Mouse (Mus musculus): ENCODE data around the gene Ttc9c. TPM values are rescaled to one million over a fixed set of nuclear protein-coding genes. Genes with fewer than 3 reads are reported as not detected.

Gene Ttc9c
- total and polyA plus RNA-seq, 3 experiments: 4.7 to 74.7 (median 61.6) TPM

GRCm38 (mm10) chr19:8772996-8773395 is 46.1 kb downstream of the Ttc9c start:
- peak; percentile 43 for DNase-seq (ENCODE audit: low spot score)
- no peak for TF ChIP-seq POLR2AphosphoS5 (IDR thresholded peaks at IDR 0.05; ENCODE audit: insufficient replicate concordance, low read depth, low read length)
- TF ChIP-seq GATA1 (IDR thresholded peaks at IDR 0.05; ENCODE audit: borderline replicate concordance, low read length): no peak
- peak; percentile 66; the same call in 1 of the 2 replicates for TF ChIP-seq TAL1 (conservative IDR thresholded peaks at IDR 0.05; ENCODE audit: low read depth, low read length)
- Histone ChIP-seq H3K36me3 (replicated peaks) (peaks cover 70% of the 10 kb centered on the region), H3K9me3 (replicated peaks) (no peaks in the 10 kb centered on the region), H3K27me3 (ENCODE audit: insufficient read depth, low read length) (no peaks in the 10 kb centered on the region), H3K4me1 (ENCODE audit: insufficient read depth, low read depth, low read length) (peaks cover 51% of the 10 kb centered on the region), H3K4me3 (ENCODE audit: low read depth, low read length) (peak overlapping the region; percentile 85; the same call in 1 of the 2 replicates)
- peak; percentile 48; the same call in 1 of the 2 replicates for ATAC-seq (ENCODE audit: extremely low read depth, insufficient number of reproducible peaks, low FRiP score, poor library complexity, severe bottlenecking)

DNA sequence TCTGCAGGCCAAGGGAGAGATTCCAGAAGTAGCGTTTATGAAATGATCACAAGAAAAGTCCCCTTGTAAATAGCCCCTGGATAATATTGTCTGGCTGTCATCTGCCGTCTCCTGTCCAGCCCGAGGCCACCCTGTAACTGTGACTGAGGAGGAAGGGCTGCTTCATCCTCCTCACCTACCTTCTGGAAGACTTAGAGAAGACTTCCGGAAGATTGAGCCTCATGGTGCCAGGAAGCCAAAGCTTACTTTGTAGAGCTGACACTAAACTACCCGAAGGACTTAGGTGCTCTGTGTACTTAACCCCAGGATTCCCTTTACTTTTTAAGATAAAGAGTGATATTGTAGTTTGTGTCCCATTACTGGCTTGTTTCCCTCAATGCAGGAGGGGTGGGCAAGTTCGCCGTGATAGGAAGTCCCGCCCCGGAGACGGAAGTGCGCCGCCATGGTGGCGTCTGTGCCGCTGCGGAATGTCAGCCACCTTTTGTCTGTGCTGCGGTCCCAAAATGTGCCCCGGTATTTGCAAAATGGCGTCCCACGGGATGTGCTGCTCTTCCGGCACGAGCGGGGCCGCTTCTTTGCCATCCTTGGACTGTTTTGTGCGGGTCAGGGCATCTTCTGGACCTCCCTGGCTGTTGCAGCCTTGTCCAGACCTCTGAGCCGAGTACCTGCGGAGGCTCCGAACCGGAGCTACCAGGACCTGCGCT is 48.4 kb downstream of the Ttc9c start, which contains the start of gene Tmem223:
TSS of gene Tmem223 (plus strand) at position 430 of the 704 bp plus-strand sequence.
- peak within 1 kb of the TSS; percentile 10; the same call in 1 of the 2 replicates for H3K4me3 ChIP-seq (ENCODE audit: low read depth, low read length)
- DNase-seq (ENCODE audit: low spot score) (no peak), ATAC-seq (ENCODE audit: extremely low read depth, insufficient number of reproducible peaks, low FRiP score, poor library complexity, severe bottlenecking) (no peak)
- no peaks in the 10 kb centered on the region for H3K27me3 ChIP-seq (ENCODE audit: insufficient read depth, low read length)
- TF ChIP-seq CTCF (IDR thresholded peaks at IDR 0.05; ENCODE audit: low read depth, low read length): no peak
- TF ChIP-seq GATA2 (IDR thresholded peaks at IDR 0.05; ENCODE audit: borderline replicate concordance, low read depth, low read length): no peak
- TF ChIP-seq POLR2AphosphoS5 (IDR thresholded peaks at IDR 0.05; ENCODE audit: insufficient replicate concordance, low read depth, low read length): no peak
- TF ChIP-seq GATA1 (IDR thresholded peaks at IDR 0.05; ENCODE audit: borderline replicate concordance, low read length): no peak
- TF ChIP-seq TAL1 (conservative IDR thresholded peaks at IDR 0.05; ENCODE audit: low read depth, low read length): no peak
- peaks cover 2% of the 10 kb centered on the region for H3K9me3 ChIP-seq (replicated peaks)
- peaks cover 39% of the 10 kb centered on the region for H3K4me1 ChIP-seq (ENCODE audit: insufficient read depth, low read depth, low read length)
- H3K36me3 ChIP-seq (replicated peaks): peaks cover 81% of the 10 kb centered on the region

- peaks cover 97% of the 10 kb centered on the region for H3K36me3 ChIP-seq (replicated peaks)
- ATAC-seq (ENCODE audit: extremely low read depth, insufficient number of reproducible peaks, low FRiP score, poor library complexity, severe bottlenecking) (no peak), DNase-seq (ENCODE audit: low spot score) (no peak)
- H3K4me3 ChIP-seq (ENCODE audit: low read depth, low read length): peak overlapping the region; percentile 27; the same call in 1 of the 2 replicates
- H3K4me1 ChIP-seq (ENCODE audit: insufficient read depth, low read depth, low read length): peaks cover 12% of the 10 kb centered on the region
- H3K9me3 ChIP-seq (replicated peaks): peaks cover 16% of the 10 kb centered on the region
- no peak for TF ChIP-seq GATA1 (IDR thresholded peaks at IDR 0.05; ENCODE audit: borderline replicate concordance, low read length)
- TF ChIP-seq POLR2AphosphoS5 (IDR thresholded peaks at IDR 0.05; ENCODE audit: insufficient replicate concordance, low read depth, low read length): no peak
- H3K27me3 ChIP-seq (ENCODE audit: insufficient read depth, low read length): no peaks in the 10 kb centered on the region
Observed at GRCm38 (mm10) chr19:8765562-8765961, 53.6 kb downstream of the Ttc9c start.

DNA sequence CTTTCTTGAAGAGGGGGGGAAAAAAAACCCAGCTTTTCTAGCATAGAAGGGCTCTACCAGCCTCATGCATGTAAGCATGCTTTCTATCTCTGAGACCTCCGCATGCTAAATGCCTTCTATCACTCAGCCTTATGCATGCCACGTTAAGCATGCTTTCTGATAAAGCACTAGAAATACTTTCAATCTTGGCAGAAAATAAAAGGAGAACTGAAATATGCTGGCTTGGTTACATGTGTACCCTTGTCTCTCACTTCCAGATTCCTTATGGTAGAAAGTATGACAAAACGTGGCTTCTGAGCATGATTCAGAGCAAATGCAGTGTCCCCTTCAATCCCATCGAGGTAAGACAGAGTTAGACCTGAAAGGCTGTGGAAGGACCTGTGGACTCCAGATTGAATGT is 55.9 kb downstream of the Ttc9c start:
- H3K9me3 ChIP-seq (replicated peaks): peaks cover 16% of the 10 kb centered on the region
- H3K27me3 ChIP-seq (ENCODE audit: insufficient read depth, low read length): no peaks in the 10 kb centered on the region
- no peak for DNase-seq (ENCODE audit: low spot score)
- TF ChIP-seq GATA2 (IDR thresholded peaks at IDR 0.05; ENCODE audit: borderline replicate concordance, low read depth, low read length): no peak
- TF ChIP-seq GATA1 (IDR thresholded peaks at IDR 0.05; ENCODE audit: borderline replicate concordance, low read length): no peak
- TF ChIP-seq POLR2AphosphoS5 (IDR thresholded peaks at IDR 0.05; ENCODE audit: insufficient replicate concordance, low read depth, low read length): no peak
- no peak for TF ChIP-seq CTCF (IDR thresholded peaks at IDR 0.05; ENCODE audit: low read depth, low read length)
- TF ChIP-seq TAL1 (conservative IDR thresholded peaks at IDR 0.05; ENCODE audit: low read depth, low read length): no peak
- no peak for ATAC-seq (ENCODE audit: extremely low read depth, insufficient number of reproducible peaks, low FRiP score, poor library complexity, severe bottlenecking)
- no peak overlapping the region for H3K4me3 ChIP-seq (ENCODE audit: low read depth, low read length)
- H3K36me3 ChIP-seq (replicated peaks): peaks cover 77% of the 10 kb centered on the region
- peaks cover 24% of the 10 kb centered on the region for H3K4me1 ChIP-seq (ENCODE audit: insufficient read depth, low read depth, low read length)

GRCm38 (mm10) chr19:8760757-8761156 is 58.4 kb downstream of the Ttc9c start:
- DNase-seq (ENCODE audit: low spot score) (no peak), ATAC-seq (ENCODE audit: extremely low read depth, insufficient number of reproducible peaks, low FRiP score, poor library complexity, severe bottlenecking) (no peak)
- H3K9me3 ChIP-seq (replicated peaks): peaks cover 15% of the 10 kb centered on the region
- TF ChIP-seq GATA1 (IDR thresholded peaks at IDR 0.05; ENCODE audit: borderline replicate concordance, low read length): no peak
- no peak for TF ChIP-seq TAL1 (conservative IDR thresholded peaks at IDR 0.05; ENCODE audit: low read depth, low read length)
- no peak for TF ChIP-seq GATA2 (IDR thresholded peaks at IDR 0.05; ENCODE audit: borderline replicate concordance, low read depth, low read length)
- no peak for TF ChIP-seq POLR2AphosphoS5 (IDR thresholded peaks at IDR 0.05; ENCODE audit: insufficient replicate concordance, low read depth, low read length)
- no peak for TF ChIP-seq CTCF (IDR thresholded peaks at IDR 0.05; ENCODE audit: low read depth, low read length)
- H3K27me3 ChIP-seq (ENCODE audit: insufficient read depth, low read length): no peaks in the 10 kb centered on the region
- H3K36me3 ChIP-seq (replicated peaks): peaks cover 52% of the 10 kb centered on the region
- no peak overlapping the region for H3K4me3 ChIP-seq (ENCODE audit: low read depth, low read length)
- peaks cover 32% of the 10 kb centered on the region for H3K4me1 ChIP-seq (ENCODE audit: insufficient read depth, low read depth, low read length)

Other genes with a start within 250 kb of the Ttc9c start
Only the 20 nearest of the 33 such genes appear.
- 2.5 and 5.3 TPM in 2 replicates for gene 1700092M07Rik, start 78.6 kb downstream of the Ttc9c start, total RNA-seq (2014; fragmentation: Nextera tagmentation)
- 3.3 and 4.5 TPM in 2 replicates for gene 1700092M07Rik, start 78.6 kb downstream of the Ttc9c start, total RNA-seq (2017)
- gene 1700092M07Rik, start 78.6 kb downstream of the Ttc9c start, polyA plus RNA-seq (2012): 0.81 and 0.99 TPM in 2 replicates
- 61.1 and 84.0 TPM in 2 replicates for gene Stx5a, start 77.9 kb downstream of the Ttc9c start, total RNA-seq (2014; fragmentation: Nextera tagmentation)
- 62.8 and 73.2 TPM in 2 replicates for gene Stx5a, start 77.9 kb downstream of the Ttc9c start, total RNA-seq (2017)
- 12.9 and 13.2 TPM in 2 replicates for gene Stx5a, start 77.9 kb downstream of the Ttc9c start, polyA plus RNA-seq (2012)
- gene Nxf1, start 62.3 kb downstream of the Ttc9c start, total RNA-seq (2014; fragmentation: Nextera tagmentation): 445 and 456 TPM in 2 replicates
- gene Nxf1, start 62.3 kb downstream of the Ttc9c start, total RNA-seq (2017): 175 and 184 TPM in 2 replicates
- 35.9 and 39.7 TPM in 2 replicates for gene Nxf1, start 62.3 kb downstream of the Ttc9c start, polyA plus RNA-seq (2012)
- 8.2 and 16.3 TPM in 2 replicates for gene Tmem223, start 48.3 kb downstream of the Ttc9c start, total RNA-seq (2014; fragmentation: Nextera tagmentation)
- gene Tmem223, start 48.3 kb downstream of the Ttc9c start, total RNA-seq (2017): 3.2 and 4.0 TPM in 2 replicates
- gene Tmem223, start 48.3 kb downstream of the Ttc9c start, polyA plus RNA-seq (2012): 6.1 and 8.7 TPM in 2 replicates
- gene Tmem179b, start 44.9 kb downstream of the Ttc9c start, total RNA-seq (2014; fragmentation: Nextera tagmentation): 138 and 153 TPM in 2 replicates
- 96.6 and 102 TPM in 2 replicates for gene Tmem179b, start 44.9 kb downstream of the Ttc9c start, total RNA-seq (2017)
- 90.2 and 102 TPM in 2 replicates for gene Tmem179b, start 44.9 kb downstream of the Ttc9c start, polyA plus RNA-seq (2012)
- 14.4 and 17.5 TPM in 2 replicates for gene Taf6l, start 32.9 kb downstream of the Ttc9c start, total RNA-seq (2014; fragmentation: Nextera tagmentation)
- 17.0 and 21.0 TPM in 2 replicates for gene Taf6l, start 32.9 kb downstream of the Ttc9c start, total RNA-seq (2017)
- 33.4 and 34.4 TPM in 2 replicates for gene Taf6l, start 32.9 kb downstream of the Ttc9c start, polyA plus RNA-seq (2012)
- 112 and 137 TPM in 2 replicates for gene Polr2g, start 20.8 kb downstream of the Ttc9c start, total RNA-seq (2014; fragmentation: Nextera tagmentation)
- gene Polr2g, start 20.8 kb downstream of the Ttc9c start, total RNA-seq (2017): 104 and 122 TPM in 2 replicates
- gene Polr2g, start 20.8 kb downstream of the Ttc9c start, polyA plus RNA-seq (2012): 6.8 and 9.8 TPM in 2 replicates
- gene Zbtb3, start 16.8 kb downstream of the Ttc9c start, total RNA-seq (2014; fragmentation: Nextera tagmentation): 0.73 and 1.7 TPM in 2 replicates
- 2.7 and 3.2 TPM in 2 replicates for gene Zbtb3, start 16.8 kb downstream of the Ttc9c start, total RNA-seq (2017)
- 1.7 and 1.8 TPM in 2 replicates for gene Zbtb3, start 16.8 kb downstream of the Ttc9c start, polyA plus RNA-seq (2012)
- 75.0 and 82.1 TPM in 2 replicates for gene Hnrnpul2, start 677 bp upstream of the Ttc9c start, total RNA-seq (2014; fragmentation: Nextera tagmentation)
- gene Hnrnpul2, start 677 bp upstream of the Ttc9c start, total RNA-seq (2017): 33.7 and 45.9 TPM in 2 replicates
- 114 and 136 TPM in 2 replicates for gene Hnrnpul2, start 677 bp upstream of the Ttc9c start, polyA plus RNA-seq (2012)
- not detected in 2 replicates for gene AC129217.1, start 10.4 kb upstream of the Ttc9c start, total RNA-seq (2014; fragmentation: Nextera tagmentation)
- 3.4 and 3.7 TPM in 2 replicates for gene AC129217.1, start 10.4 kb upstream of the Ttc9c start, total RNA-seq (2017)
- 102 and 115 TPM in 2 replicates for gene AC129217.1, start 10.4 kb upstream of the Ttc9c start, polyA plus RNA-seq (2012)
- 17.0 and 20.5 TPM in 2 replicates for gene Bscl2, start 18.1 kb upstream of the Ttc9c start, total RNA-seq (2014; fragmentation: Nextera tagmentation)
- 5.5 and 6.6 TPM in 2 replicates for gene Bscl2, start 18.1 kb upstream of the Ttc9c start, total RNA-seq (2017)
- 6.5 and 9.0 TPM in 2 replicates for gene Bscl2, start 18.1 kb upstream of the Ttc9c start, polyA plus RNA-seq (2012)
- not detected in 2 replicates for gene Gng3, start 19.9 kb upstream of the Ttc9c start, total RNA-seq (2014; fragmentation: Nextera tagmentation)
- 0.11 TPM in 1 of 2 replicates, not detected in the other for gene Gng3, start 19.9 kb upstream of the Ttc9c start, total RNA-seq (2017)
- not detected in 2 replicates for gene Gng3, start 19.9 kb upstream of the Ttc9c start, polyA plus RNA-seq (2012)
- gene Lrrn4cl, start 31.4 kb upstream of the Ttc9c start, total RNA-seq (2014; fragmentation: Nextera tagmentation): not detected in 2 replicates
- gene Lrrn4cl, start 31.4 kb upstream of the Ttc9c start, total RNA-seq (2017): 0.06 and 0.16 TPM in 2 replicates
- gene Lrrn4cl, start 31.4 kb upstream of the Ttc9c start, polyA plus RNA-seq (2012): not detected in 2 replicates
- 101 and 102 TPM in 2 replicates for gene Ubxn1, start 52.2 kb upstream of the Ttc9c start, total RNA-seq (2014; fragmentation: Nextera tagmentation)
- gene Ubxn1, start 52.2 kb upstream of the Ttc9c start, total RNA-seq (2017): 184 and 203 TPM in 2 replicates
- gene Ubxn1, start 52.2 kb upstream of the Ttc9c start, polyA plus RNA-seq (2012): 233 and 309 TPM in 2 replicates
- gene Uqcc3, start 61.6 kb upstream of the Ttc9c start, total RNA-seq (2014; fragmentation: Nextera tagmentation): 22.3 and 24.8 TPM in 2 replicates
- gene Uqcc3, start 61.6 kb upstream of the Ttc9c start, total RNA-seq (2017): 107 and 112 TPM in 2 replicates
- gene Uqcc3, start 61.6 kb upstream of the Ttc9c start, polyA plus RNA-seq (2012): 39.6 and 41.1 TPM in 2 replicates
- gene Lbhd1, start 64.4 kb upstream of the Ttc9c start, total RNA-seq (2014; fragmentation: Nextera tagmentation): 9.1 and 11.4 TPM in 2 replicates
- gene Lbhd1, start 64.4 kb upstream of the Ttc9c start, total RNA-seq (2017): 14.8 and 18.1 TPM in 2 replicates
- 0.64 and 0.67 TPM in 2 replicates for gene Lbhd1, start 64.4 kb upstream of the Ttc9c start, polyA plus RNA-seq (2012)
- gene Gm49403, start 64.6 kb upstream of the Ttc9c start, total RNA-seq (2014; fragmentation: Nextera tagmentation): not detected in 2 replicates
- not detected in 2 replicates for gene Gm49403, start 64.6 kb upstream of the Ttc9c start, total RNA-seq (2017)
- gene Gm49403, start 64.6 kb upstream of the Ttc9c start, polyA plus RNA-seq (2012): not detected in 2 replicates
- gene 1810009A15Rik, start 69.5 kb upstream of the Ttc9c start, total RNA-seq (2014; fragmentation: Nextera tagmentation): 53.0 and 65.4 TPM in 2 replicates
- gene 1810009A15Rik, start 69.5 kb upstream of the Ttc9c start, total RNA-seq (2017): 84.9 and 104 TPM in 2 replicates
- 66.1 and 85.7 TPM in 2 replicates for gene 1810009A15Rik, start 69.5 kb upstream of the Ttc9c start, polyA plus RNA-seq (2012)
- gene Gm49416, start 69.6 kb upstream of the Ttc9c start, total RNA-seq (2014; fragmentation: Nextera tagmentation): 10.6 and 15.0 TPM in 2 replicates
- gene Gm49416, start 69.6 kb upstream of the Ttc9c start, total RNA-seq (2017): not detected in 2 replicates
- 8.7 and 10.4 TPM in 2 replicates for gene Gm49416, start 69.6 kb upstream of the Ttc9c start, polyA plus RNA-seq (2012)
- gene Ints5, start 73.7 kb upstream of the Ttc9c start, total RNA-seq (2014; fragmentation: Nextera tagmentation): 32.8 and 35.7 TPM in 2 replicates
- gene Ints5, start 73.7 kb upstream of the Ttc9c start, total RNA-seq (2017): 15.7 and 16.6 TPM in 2 replicates
- gene Ints5, start 73.7 kb upstream of the Ttc9c start, polyA plus RNA-seq (2012): 59.6 and 64.0 TPM in 2 replicates